Mouse (Mus musculus): ENCODE data around the gene 2810006K23Rik. TPM values are rescaled to one million over a fixed set of nuclear protein-coding genes. Genes with fewer than 3 reads are reported as not detected.
A peak's percentile ranks its signal among the peaks of the same experiment; 100 is the strongest.

Gene 2810006K23Rik
- polyA plus RNA-seq, 2 experiments, result 9.7 to 11.8 TPM

DNA sequence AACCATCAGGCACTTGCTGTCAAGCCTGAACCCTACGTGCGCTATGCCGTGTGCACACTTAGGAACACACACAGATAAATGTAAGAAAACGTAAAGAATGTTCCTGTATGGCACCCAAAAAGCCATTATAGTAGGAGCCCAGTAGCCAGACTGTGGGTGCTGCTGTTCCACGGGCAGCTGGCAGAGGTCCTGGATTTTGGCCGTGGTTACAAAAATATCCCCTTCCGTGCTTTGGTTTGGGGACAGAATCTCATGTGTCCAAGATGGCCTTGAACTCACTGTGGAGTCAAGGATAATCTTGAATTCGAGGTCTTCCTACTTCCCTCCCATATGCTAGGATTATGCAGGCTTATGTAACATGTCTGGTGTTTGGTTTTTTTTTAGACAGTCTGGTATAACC lies 15.0 kb downstream of the 2810006K23Rik start:
- Histone ChIP-seq H3K9ac (ENCODE audit: low read depth, low read length, severe bottlenecking) (no peak overlapping the region), H3K27me3 (ENCODE audit: control insufficient read depth, insufficient read depth, low read length) (no peaks in the 10 kb centered on the region), H3K9me3 (ENCODE audit: control insufficient read depth, low read length) (no peaks in the 10 kb centered on the region), H3K36me3 (ENCODE audit: control insufficient read depth, insufficient read depth, low read length) (peaks cover 27% of the 10 kb centered on the region), H3K4me2 (replicated peaks; ENCODE audit: low read depth, low read length, severe bottlenecking) (no peak overlapping the region), H3K27ac (replicated peaks; ENCODE audit: low read depth, low read length) (no peak overlapping the region), H3K4me1 (ENCODE audit: control insufficient read depth, insufficient read depth, low read length) (peaks cover 5% of the 10 kb centered on the region; the same call in 1 of the 2 replicates), H3K4me3 (replicated peaks; ENCODE audit: low read length) (no peak overlapping the region)
- TF ChIP-seq POLR2A (IDR thresholded peaks at IDR 0.05; ENCODE audit: borderline replicate concordance, extremely low read depth, insufficient read depth, insufficient read length), result no peak
- WGBS, result 79% methylated on average over 8 of the region's 8 CpGs
- ATAC-seq (ENCODE audit: low FRiP score, low read depth) (no peak), DNase-seq (ENCODE audit: low spot score) (no peak)

GRCm38 (mm10) chr5:124349196-124349595 lies 21.3 kb downstream of the 2810006K23Rik start:
- H3K36me3 ChIP-seq (ENCODE audit: control insufficient read depth, insufficient read depth, low read length), result peaks cover 44% of the 10 kb centered on the region
- H3K4me3 ChIP-seq (replicated peaks; ENCODE audit: low read length), result no peak overlapping the region
- no peak overlapping the region for H3K4me2 ChIP-seq (replicated peaks; ENCODE audit: low read depth, low read length, severe bottlenecking)
- no peak overlapping the region for H3K27ac ChIP-seq (replicated peaks; ENCODE audit: low read depth, low read length)
- H3K9ac ChIP-seq (ENCODE audit: low read depth, low read length, severe bottlenecking), result no peak overlapping the region
- ATAC-seq (ENCODE audit: low FRiP score, low read depth) (no peak), DNase-seq (ENCODE audit: low spot score) (no peak)
- H3K9me3 ChIP-seq (ENCODE audit: control insufficient read depth, low read length), result no peaks in the 10 kb centered on the region
- no peaks in the 10 kb centered on the region for H3K27me3 ChIP-seq (ENCODE audit: control insufficient read depth, insufficient read depth, low read length)
- peaks cover 18% of the 10 kb centered on the region for H3K4me1 ChIP-seq (ENCODE audit: control insufficient read depth, insufficient read depth, low read length)
- TF ChIP-seq POLR2A (IDR thresholded peaks at IDR 0.05; ENCODE audit: borderline replicate concordance, extremely low read depth, insufficient read depth, insufficient read length), result no peak
- WGBS, result 94% methylated on average over 17 of the region's 17 CpGs

GRCm38 (mm10) chr5:124350350-124350749 lies 22.5 kb downstream of the 2810006K23Rik start:
- Histone ChIP-seq H3K27ac (replicated peaks; ENCODE audit: low read depth, low read length) (peak overlapping the region; percentile 98; the same call in 1 of the 2 replicates), H3K9me3 (ENCODE audit: control insufficient read depth, low read length) (no peaks in the 10 kb centered on the region), H3K9ac (ENCODE audit: low read depth, low read length, severe bottlenecking) (no peak overlapping the region), H3K4me1 (ENCODE audit: control insufficient read depth, insufficient read depth, low read length) (peaks cover 18% of the 10 kb centered on the region), H3K36me3 (ENCODE audit: control insufficient read depth, insufficient read depth, low read length) (peaks cover 33% of the 10 kb centered on the region), H3K4me3 (replicated peaks; ENCODE audit: low read length) (no peak overlapping the region), H3K27me3 (ENCODE audit: control insufficient read depth, insufficient read depth, low read length) (no peaks in the 10 kb centered on the region), H3K4me2 (replicated peaks; ENCODE audit: low read depth, low read length, severe bottlenecking) (peak overlapping the region; percentile 93; the same call in 1 of the 2 replicates)
- no peak for TF ChIP-seq POLR2A (IDR thresholded peaks at IDR 0.05; ENCODE audit: borderline replicate concordance, extremely low read depth, insufficient read depth, insufficient read length)
- DNase-seq (ENCODE audit: low spot score), result no peak
- WGBS, result 75% methylated on average over 2 of the region's 2 CpGs
- no peak for ATAC-seq (ENCODE audit: low FRiP score, low read depth)

DNA sequence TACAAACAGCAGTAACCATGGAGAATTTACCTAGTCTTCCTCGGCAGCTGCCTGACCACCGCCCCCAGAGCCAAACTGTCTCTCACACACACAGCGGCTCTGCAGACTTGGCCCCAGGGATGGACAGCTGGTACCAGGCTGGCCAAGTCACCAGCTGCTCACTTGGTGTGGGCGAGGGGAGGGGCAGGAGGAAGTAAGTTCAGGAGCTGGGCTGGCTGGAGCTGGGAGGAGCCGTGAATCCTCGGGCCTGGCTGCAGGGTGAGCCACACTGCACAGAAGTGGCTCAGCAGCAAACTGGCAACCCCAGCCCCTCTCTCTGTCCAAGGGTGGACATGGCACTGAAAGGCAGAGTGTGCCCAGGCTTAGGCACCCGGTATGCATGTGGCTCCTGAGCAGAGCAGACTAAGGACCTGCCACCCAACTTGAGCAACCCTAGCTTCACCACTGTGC lies 23.2 kb downstream of the 2810006K23Rik start:
- Histone ChIP-seq H3K4me3 (replicated peaks; ENCODE audit: low read length) (peak overlapping the region; percentile 96), H3K4me2 (replicated peaks; ENCODE audit: low read depth, low read length, severe bottlenecking) (peak overlapping the region; percentile 93), H3K36me3 (ENCODE audit: control insufficient read depth, insufficient read depth, low read length) (peaks cover 30% of the 10 kb centered on the region), H3K9ac (ENCODE audit: low read depth, low read length, severe bottlenecking) (peak overlapping the region; percentile 100), H3K27ac (replicated peaks; ENCODE audit: low read depth, low read length) (peak overlapping the region; percentile 98), H3K27me3 (ENCODE audit: control insufficient read depth, insufficient read depth, low read length) (no peaks in the 10 kb centered on the region), H3K9me3 (ENCODE audit: control insufficient read depth, low read length) (no peaks in the 10 kb centered on the region), H3K4me1 (ENCODE audit: control insufficient read depth, insufficient read depth, low read length) (peaks cover 18% of the 10 kb centered on the region)
- ATAC-seq (ENCODE audit: low FRiP score, low read depth) (peak; percentile 39), DNase-seq (ENCODE audit: low spot score) (peak; percentile 47)
- WGBS, result 22% methylated on average over 7 of the region's 7 CpGs
- TF ChIP-seq POLR2A (IDR thresholded peaks at IDR 0.05; ENCODE audit: borderline replicate concordance, extremely low read depth, insufficient read depth, insufficient read length), result no peak

- Histone ChIP-seq H3K4me1 (ENCODE audit: control insufficient read depth, insufficient read depth, low read length) (peaks cover 18% of the 10 kb centered on the region), H3K9ac (ENCODE audit: low read depth, low read length, severe bottlenecking) (peak overlapping the region; percentile 100), H3K4me2 (replicated peaks; ENCODE audit: low read depth, low read length, severe bottlenecking) (peak overlapping the region; percentile 93), H3K27ac (replicated peaks; ENCODE audit: low read depth, low read length) (peak overlapping the region; percentile 98), H3K27me3 (ENCODE audit: control insufficient read depth, insufficient read depth, low read length) (no peaks in the 10 kb centered on the region), H3K36me3 (ENCODE audit: control insufficient read depth, insufficient read depth, low read length) (peaks cover 26% of the 10 kb centered on the region), H3K4me3 (replicated peaks; ENCODE audit: low read length) (peak overlapping the region; percentile 96), H3K9me3 (ENCODE audit: control insufficient read depth, low read length) (no peaks in the 10 kb centered on the region)
- TF ChIP-seq POLR2A (IDR thresholded peaks at IDR 0.05; ENCODE audit: borderline replicate concordance, extremely low read depth, insufficient read depth, insufficient read length), result no peak
- ATAC-seq (ENCODE audit: low FRiP score, low read depth) (no peak), DNase-seq (ENCODE audit: low spot score) (no peak)
- WGBS, result 46% methylated on average over 3 of the region's 3 CpGs
Measured at GRCm38 (mm10) chr5:124351604-124352003, 23.7 kb downstream of the 2810006K23Rik start.

Data from limb, embryonic 14.5 days (tissue).